Mouse (Mus musculus) stomach, postnatal 0 days (tissue): Measurements from ENCODE around the gene Mall.

Experiments used
- CTCF ChIP-seq: IDR thresholded peaks from 2 replicates; pipeline ENCODE4 v1.5.1; 2016; ENCODE audit warnings: antibody characterized with exemption, low read depth, mild to moderate bottlenecking, moderate library complexity
- EP300 ChIP-seq: optimal IDR thresholded peaks from 2 replicates; pipeline ENCODE3; 2016; ENCODE audit warnings: antibody characterized with exemption

DNA sequence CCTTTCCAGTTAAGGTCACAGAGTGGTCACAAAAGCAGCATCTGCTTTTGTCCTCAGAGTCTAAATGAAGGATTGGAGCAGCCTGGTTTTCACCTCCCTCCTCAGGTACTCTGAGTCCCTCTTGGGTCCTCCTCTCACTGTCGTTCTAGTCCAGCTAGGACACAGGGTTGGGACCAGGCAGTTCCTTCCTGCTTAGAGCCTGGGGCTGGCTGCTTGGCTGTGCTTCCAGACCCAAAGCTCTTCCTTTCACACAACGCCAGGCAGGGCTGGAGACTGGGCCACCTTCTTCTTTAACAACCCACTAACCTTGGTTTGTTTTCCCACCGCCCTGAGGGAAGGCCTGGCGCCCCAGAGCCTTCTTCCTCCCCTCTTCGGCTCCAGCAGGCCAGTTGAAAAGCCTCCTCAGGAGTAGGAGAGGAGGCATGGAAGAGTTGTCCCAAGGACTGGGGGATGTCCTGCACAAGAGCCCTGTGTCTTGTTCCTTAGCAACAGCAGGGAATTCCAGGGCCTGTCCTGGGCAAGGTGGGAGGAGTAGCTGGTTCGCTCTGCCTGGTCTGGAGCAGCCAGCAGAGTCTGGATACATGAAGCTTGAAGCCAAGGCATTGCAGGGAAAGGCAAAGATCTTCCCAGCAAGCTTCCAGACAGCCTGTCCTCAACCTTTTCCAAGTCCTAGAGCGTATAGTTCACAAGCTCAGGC is 717 bp upstream of the Mall start:
- TF ChIP-seq CTCF = no peak
- no peak for TF ChIP-seq EP300
